Mouse (Mus musculus) midbrain, embryonic 16.5 days (tissue): ENCODE measurements around the gene Zfp600. TPM values are rescaled to one million over a fixed set of nuclear protein-coding genes. Genes with fewer than 3 reads are reported as not detected.
"Not testable (repeated sequence)": the region's sequence is repeated elsewhere in the genome, so short reads cannot be mapped to it uniquely, and the experiment has no call there.

Experiments used
- ATAC-seq: fragments of 200-750 bp; cut with Nextera tagmentation; 2 replicates; pipeline ENCODE4 v1.8.0; 2017; ENCODE audit warnings: moderate TSS enrichment
- H3K27ac ChIP-seq: fragments of 300-500 bp; sonication (generic); 2 replicates; pipeline ENCODE4 v1.5.1; 2014; ENCODE audit warnings: mild to moderate bottlenecking, low read length, mixed read lengths
- H3K27me3 ChIP-seq: fragments of 300-500 bp; sonication (generic); 2 replicates; pipeline ENCODE4 v1.6.1; 2014; ENCODE audit warnings: low read depth, low read length, mixed read lengths; ENCODE audit not compliant: control insufficient read depth, insufficient read depth
- H3K36me3 ChIP-seq: fragments of 300-500 bp; sonication (generic); 2 replicates; pipeline ENCODE4 v1.6.1; 2014; ENCODE audit warnings: mild to moderate bottlenecking, low read length, moderate library complexity, mixed read lengths; ENCODE audit not compliant: control insufficient read depth, insufficient read depth
- H3K4me1 ChIP-seq: fragments of 300-500 bp; sonication (generic); 2 replicates; pipeline ENCODE4 v1.6.1; 2014; ENCODE audit warnings: mild to moderate bottlenecking, low read length, mixed read lengths; ENCODE audit not compliant: control insufficient read depth, insufficient read depth
- H3K4me2 ChIP-seq: fragments of 300-500 bp; sonication (generic); 2 replicates; pipeline ENCODE4 v1.6.1; 2014; ENCODE audit warnings: mild to moderate bottlenecking, low read length, mixed read lengths
- H3K4me3 ChIP-seq: fragments of 300-500 bp; sonication (generic); 2 replicates; pipeline ENCODE4 v1.5.1; 2014; ENCODE audit warnings: low read depth, mild to moderate bottlenecking, low read length, moderate library complexity, mixed read lengths
- H3K9ac ChIP-seq: fragments of 300-500 bp; sonication (generic); 2 replicates; pipeline ENCODE4 v1.6.1; 2014; ENCODE audit warnings: low read depth, low read length, mixed read lengths
- H3K9me3 ChIP-seq: fragments of 300-500 bp; sonication (generic); replicated peaks from 2 replicates; pipeline ENCODE4 v1.6.1; 2014; ENCODE audit warnings: mild to moderate bottlenecking, low read length, mixed read lengths; ENCODE audit not compliant: control insufficient read depth, poor library complexity, severe bottlenecking
- WGBS: fragments of 180-500 bp; shearing (Covaris S2); extraction: QIAGEN DNeasy Blood & Tissue Kit; methylation state at CpG from one replicate; pipeline ENCODE4 v1.1.7; 2014; 5-methylcytosine and 5-hydroxymethylcytosine counted together
- polyA plus RNA-seq: library from polyadenylated mRNA; unstranded; fragments of >200 nt; fragmentation: Nextera tagmentation; extraction: Ambion mirVana; gene quantifications from 2 replicates; pipeline ENCODE4 v1.2.1, GENCODE M21; 2015

Gene Zfp600
- polyA plus RNA-seq, 1 experiment from 2014 or later, result not detected

GRCm38 (mm10) chr4:146242119-146242518 is 85.5 kb downstream of the Zfp600 start:
- H3K27ac ChIP-seq, H3K9me3 ChIP-seq, H3K4me2 ChIP-seq, H3K4me1 ChIP-seq, H3K9ac ChIP-seq, H3K4me3 ChIP-seq, ATAC-seq, H3K36me3 ChIP-seq, H3K27me3 ChIP-seq: not testable (repeated sequence)
- 66% methylated on average over 5 of the region's 5 CpGs for WGBS

Other genes with a start within 250 kb of the Zfp600 start
- gene Zfp987, start 59.5 kb upstream of the Zfp600 start, polyA plus RNA-seq, result not detected in 2 replicates